Mouse (Mus musculus): ENCODE results near the gene Rimklb. TPM values are rescaled to one million over a fixed set of nuclear protein-coding genes. Genes with fewer than 3 reads are reported as not detected.
"Not testable (repeated sequence)": the region's sequence is repeated elsewhere in the genome, so short reads cannot be mapped to it uniquely, and the experiment has no call there.

Rimklb gene
- polyA plus RNA-seq, 1 experiment from 2014 or later, result 44.2 TPM

GRCm38 (mm10) chr6:122522595-122522994 lies 24.0 kb upstream of the Rimklb start:
- Histone ChIP-seq H3K9me3 (no peaks in the 10 kb centered on the region), H3K27me3 (ENCODE audit: insufficient read depth, poor library complexity, severe bottlenecking) (no peaks in the 10 kb centered on the region), H3K36me3 (no peaks in the 10 kb centered on the region), H3K4me3 (no peak overlapping the region), H3K27ac (no peak overlapping the region), H3K4me1 (replicated peaks) (no peaks in the 10 kb centered on the region)
- 74% methylated on average over 9 of the region's 9 CpGs for WGBS
- peak; percentile 5 for DNase-seq (ENCODE audit: low spot score)

- WGBS, result 53% methylated on average over 2 of the region's 2 CpGs
- H3K4me3 ChIP-seq, result no peak overlapping the region
- no peak overlapping the region for H3K27ac ChIP-seq
- no peaks in the 10 kb centered on the region for H3K36me3 ChIP-seq
- no peak for DNase-seq (ENCODE audit: low spot score)
- no peaks in the 10 kb centered on the region for H3K4me1 ChIP-seq (replicated peaks)
- H3K27me3 ChIP-seq (ENCODE audit: insufficient read depth, poor library complexity, severe bottlenecking), result no peaks in the 10 kb centered on the region
- no peaks in the 10 kb centered on the region for H3K9me3 ChIP-seq
These were observed 20.8 kb upstream of the Rimklb start for GRCm38 (mm10) chr6:122519384-122519783.

- Histone ChIP-seq H3K27me3 (ENCODE audit: insufficient read depth, poor library complexity, severe bottlenecking) (no peaks in the 10 kb centered on the region), H3K36me3 (no peaks in the 10 kb centered on the region), H3K4me3 (no peak overlapping the region), H3K27ac (no peak overlapping the region), H3K9me3 (no peaks in the 10 kb centered on the region), H3K4me1 (replicated peaks) (peaks cover 4% of the 10 kb centered on the region; the same call in 1 of the 2 replicates)
- WGBS, result 93% methylated on average over 1 of the region's 1 CpGs
- DNase-seq (ENCODE audit: low spot score), result no peak
These were observed 19.1 kb upstream of the Rimklb start for GRCm38 (mm10) chr6:122517668-122518067.

GRCm38 (mm10) chr6:122515762-122516161 lies 17.2 kb upstream of the Rimklb start:
- not testable (repeated sequence) for H3K27me3 ChIP-seq (ENCODE audit: insufficient read depth, poor library complexity, severe bottlenecking); H3K36me3 ChIP-seq; H3K9me3 ChIP-seq; DNase-seq (ENCODE audit: low spot score); H3K4me1 ChIP-seq (replicated peaks); H3K4me3 ChIP-seq; H3K27ac ChIP-seq
- 87% methylated on average over 2 of the region's 2 CpGs for WGBS

- Histone ChIP-seq H3K9me3 (no peaks in the 10 kb centered on the region), H3K27ac (no peak overlapping the region), H3K36me3 (no peaks in the 10 kb centered on the region), H3K4me3 (no peak overlapping the region), H3K4me1 (replicated peaks) (peaks cover 4% of the 10 kb centered on the region; the same call in 1 of the 2 replicates), H3K27me3 (ENCODE audit: insufficient read depth, poor library complexity, severe bottlenecking) (no peaks in the 10 kb centered on the region)
- no peak for DNase-seq (ENCODE audit: low spot score)
- WGBS, result 79% methylated on average over 3 of the region's 3 CpGs
These were observed 15.8 kb upstream of the Rimklb start for GRCm38 (mm10) chr6:122514312-122514711.

GRCm38 (mm10) chr6:122512914-122513878 lies 14.6 kb upstream of the Rimklb start:
- peaks cover 4% of the 10 kb centered on the region; the same call in 1 of the 2 replicates for H3K4me1 ChIP-seq (replicated peaks)
- no peaks in the 10 kb centered on the region for H3K36me3 ChIP-seq
- H3K27me3 ChIP-seq (ENCODE audit: insufficient read depth, poor library complexity, severe bottlenecking), result no peaks in the 10 kb centered on the region
- no peaks in the 10 kb centered on the region for H3K9me3 ChIP-seq
- H3K4me3 ChIP-seq, result no peak overlapping the region
- DNase-seq (ENCODE audit: low spot score), result no peak
- WGBS, result 72% methylated on average over 12 of the region's 12 CpGs
- no peak overlapping the region for H3K27ac ChIP-seq

GRCm38 (mm10) chr6:122508494-122508893 lies 9.9 kb upstream of the Rimklb start:
- H3K36me3 ChIP-seq, result no peaks in the 10 kb centered on the region
- peaks cover 4% of the 10 kb centered on the region; the same call in 1 of the 2 replicates for H3K4me1 ChIP-seq (replicated peaks)
- no peak overlapping the region for H3K27ac ChIP-seq
- no peak for DNase-seq (ENCODE audit: low spot score)
- WGBS, result 86% methylated on average over 8 of the region's 8 CpGs
- no peaks in the 10 kb centered on the region for H3K9me3 ChIP-seq
- H3K27me3 ChIP-seq (ENCODE audit: insufficient read depth, poor library complexity, severe bottlenecking), result no peaks in the 10 kb centered on the region
- H3K4me3 ChIP-seq, result no peak overlapping the region

GRCm38 (mm10) chr6:122505545-122505944 lies 7.0 kb upstream of the Rimklb start, which contains the start of gene Mfap5:
TSS of gene Mfap5 (plus strand) at chr6:122505845.
- WGBS, result 87% methylated on average over 3 of the region's 3 CpGs
- H3K27ac ChIP-seq, result no peak within 1 kb of the TSS
- no peak within 1 kb of the TSS for H3K4me3 ChIP-seq
- no peaks in the 10 kb centered on the region for H3K9me3 ChIP-seq
- DNase-seq (ENCODE audit: low spot score), result no peak
- no peaks in the 10 kb centered on the region for H3K36me3 ChIP-seq
- no peaks in the 10 kb centered on the region for H3K4me1 ChIP-seq (replicated peaks)
- H3K27me3 ChIP-seq (ENCODE audit: insufficient read depth, poor library complexity, severe bottlenecking), result no peaks in the 10 kb centered on the region

GRCm38 (mm10) chr6:122505041-122505440 lies 6.5 kb upstream of the Rimklb start:
- no peaks in the 10 kb centered on the region for H3K36me3 ChIP-seq
- H3K4me1 ChIP-seq (replicated peaks), result no peaks in the 10 kb centered on the region
- 79% methylated on average over 4 of the region's 4 CpGs for WGBS
- H3K9me3 ChIP-seq, result no peaks in the 10 kb centered on the region
- no peak overlapping the region for H3K27ac ChIP-seq
- DNase-seq (ENCODE audit: low spot score), result no peak
- H3K4me3 ChIP-seq, result no peak overlapping the region
- H3K27me3 ChIP-seq (ENCODE audit: insufficient read depth, poor library complexity, severe bottlenecking), result no peaks in the 10 kb centered on the region

- H3K4me3 ChIP-seq, result no peak overlapping the region
- no peak overlapping the region for H3K27ac ChIP-seq
- no peaks in the 10 kb centered on the region for H3K36me3 ChIP-seq
- no peaks in the 10 kb centered on the region for H3K9me3 ChIP-seq
- 38% methylated on average over 5 of the region's 5 CpGs for WGBS
- DNase-seq (ENCODE audit: low spot score), result no peak
- H3K4me1 ChIP-seq (replicated peaks), result peaks cover 38% of the 10 kb centered on the region
- H3K27me3 ChIP-seq (ENCODE audit: insufficient read depth, poor library complexity, severe bottlenecking), result peaks cover 14% of the 10 kb centered on the region; the same call in 1 of the 2 replicates
These were observed 2.1 kb downstream of the Rimklb start for GRCm38 (mm10) chr6:122496501-122496900.

- 12% methylated on average over 21 of the region's 21 CpGs for WGBS
- H3K27me3 ChIP-seq (ENCODE audit: insufficient read depth, poor library complexity, severe bottlenecking), result peaks cover 14% of the 10 kb centered on the region; the same call in 1 of the 2 replicates
- H3K36me3 ChIP-seq, result no peaks in the 10 kb centered on the region
- peak; percentile 65 for DNase-seq (ENCODE audit: low spot score)
- peak overlapping the region; percentile 85 for H3K27ac ChIP-seq
- H3K4me3 ChIP-seq, result peak overlapping the region; percentile 31
- peaks cover 46% of the 10 kb centered on the region for H3K4me1 ChIP-seq (replicated peaks)
- no peaks in the 10 kb centered on the region for H3K9me3 ChIP-seq
These were observed 3.3 kb downstream of the Rimklb start for GRCm38 (mm10) chr6:122495082-122495881.

GRCm38 (mm10) chr6:122493799-122494472 lies 4.6 kb downstream of the Rimklb start:
- Histone ChIP-seq H3K27ac (peak overlapping the region; percentile 69), H3K36me3 (no peaks in the 10 kb centered on the region), H3K4me3 (no peak overlapping the region), H3K4me1 (replicated peaks) (peaks cover 46% of the 10 kb centered on the region), H3K9me3 (no peaks in the 10 kb centered on the region), H3K27me3 (ENCODE audit: insufficient read depth, poor library complexity, severe bottlenecking) (peaks cover 14% of the 10 kb centered on the region; the same call in 1 of the 2 replicates)
- 37% methylated on average over 6 of the region's 6 CpGs for WGBS
- peak; percentile 13 for DNase-seq (ENCODE audit: low spot score)
